Mouse (Mus musculus): Measurements from ENCODE around the gene Rbfox1. TPM values are rescaled to one million over a fixed set of nuclear protein-coding genes. Genes with fewer than 3 reads are reported as not detected.

Gene Rbfox1
- polyA plus RNA-seq, 1 experiment from 2014 or later: 103 TPM

GRCm38 (mm10) chr16:6382712-6383111 is 497.6 kb downstream of the Rbfox1 start:
- 88% methylated on average over 5 of the region's 5 CpGs for WGBS
- no peaks in the 10 kb centered on the region for H3K36me3 ChIP-seq
- no peak for ATAC-seq

GRCm38 (mm10) chr16:6390278-6390930 is 505.2 kb downstream of the Rbfox1 start:
- Histone ChIP-seq H3K9ac (replicated peaks) (no peak overlapping the region), H3K9me3 (no peaks in the 10 kb centered on the region), H3K4me3 (replicated peaks) (no peak overlapping the region), H3K27me3 (no peaks in the 10 kb centered on the region), H3K4me1 (replicated peaks) (no peaks in the 10 kb centered on the region), H3K4me2 (replicated peaks) (no peak overlapping the region), H3K36me3 (no peaks in the 10 kb centered on the region), H3K27ac (no peak overlapping the region)
- 89% methylated on average over 6 of the region's 6 CpGs for WGBS
- no peak for ATAC-seq

More at GRCm38 (mm10) chr16:6382712-6383111, 497.6 kb downstream of the Rbfox1 start:
- Histone ChIP-seq H3K4me1 (replicated peaks) (peaks cover 7% of the 10 kb centered on the region; the same call in 1 of the 2 replicates), H3K4me3 (replicated peaks) (no peak overlapping the region), H3K4me2 (replicated peaks) (no peak overlapping the region), H3K9me3 (no peaks in the 10 kb centered on the region), H3K27ac (no peak overlapping the region), H3K27me3 (no peaks in the 10 kb centered on the region), H3K9ac (replicated peaks) (no peak overlapping the region)

- Histone ChIP-seq H3K4me1 (replicated peaks) (no peaks in the 10 kb centered on the region), H3K27me3 (no peaks in the 10 kb centered on the region), H3K4me3 (replicated peaks) (no peak overlapping the region), H3K9me3 (no peaks in the 10 kb centered on the region), H3K9ac (replicated peaks) (no peak overlapping the region), H3K4me2 (replicated peaks) (no peak overlapping the region), H3K36me3 (no peaks in the 10 kb centered on the region), H3K27ac (no peak overlapping the region)
- 60% methylated on average over 8 of the region's 8 CpGs for WGBS
- no peak for ATAC-seq
These were observed 511.7 kb downstream of the Rbfox1 start for GRCm38 (mm10) chr16:6396676-6397409.

GRCm38 (mm10) chr16:6397635-6398034 is 512.5 kb downstream of the Rbfox1 start:
- 95% methylated on average over 2 of the region's 2 CpGs for WGBS
- H3K36me3 ChIP-seq: no peaks in the 10 kb centered on the region
- H3K4me3 ChIP-seq (replicated peaks): no peak overlapping the region
- H3K27me3 ChIP-seq: no peaks in the 10 kb centered on the region
- no peak for ATAC-seq
- no peak overlapping the region for H3K27ac ChIP-seq
- no peak overlapping the region for H3K9ac ChIP-seq (replicated peaks)
- no peak overlapping the region for H3K4me2 ChIP-seq (replicated peaks)
- no peaks in the 10 kb centered on the region for H3K4me1 ChIP-seq (replicated peaks)
- H3K9me3 ChIP-seq: no peaks in the 10 kb centered on the region

GRCm38 (mm10) chr16:6402816-6403215 is 517.7 kb downstream of the Rbfox1 start:
- H3K4me3 ChIP-seq (replicated peaks): no peak overlapping the region
- no peak for ATAC-seq
- no peak overlapping the region for H3K27ac ChIP-seq
- no peaks in the 10 kb centered on the region for H3K27me3 ChIP-seq
- H3K36me3 ChIP-seq: no peaks in the 10 kb centered on the region
- no peaks in the 10 kb centered on the region for H3K4me1 ChIP-seq (replicated peaks)
- no peak overlapping the region for H3K4me2 ChIP-seq (replicated peaks)
- H3K9ac ChIP-seq (replicated peaks): no peak overlapping the region
- no peaks in the 10 kb centered on the region for H3K9me3 ChIP-seq
- WGBS: 80% methylated on average over 3 of the region's 3 CpGs

- no peaks in the 10 kb centered on the region for H3K27me3 ChIP-seq
- H3K36me3 ChIP-seq: no peaks in the 10 kb centered on the region
- no peak for ATAC-seq
- no peak overlapping the region for H3K9ac ChIP-seq (replicated peaks)
- H3K4me2 ChIP-seq (replicated peaks): no peak overlapping the region
- H3K4me3 ChIP-seq (replicated peaks): no peak overlapping the region
- no peak overlapping the region for H3K27ac ChIP-seq
- 0 out of 2 replicates have a peak, but pooled peaks cover 13% of the 10 kb centered on the region for H3K4me1 ChIP-seq (replicated peaks)
- no peaks in the 10 kb centered on the region for H3K9me3 ChIP-seq
- WGBS: 21% methylated on average over 2 of the region's 2 CpGs
These were observed 529.7 kb downstream of the Rbfox1 start for GRCm38 (mm10) chr16:6414846-6415245.

GRCm38 (mm10) chr16:6421623-6422145 is 536.5 kb downstream of the Rbfox1 start:
- Histone ChIP-seq H3K9me3 (peaks cover 3% of the 10 kb centered on the region; the same call in 1 of the 2 replicates), H3K4me1 (replicated peaks) (no peaks in the 10 kb centered on the region), H3K4me3 (replicated peaks) (no peak overlapping the region), H3K27ac (no peak overlapping the region), H3K36me3 (no peaks in the 10 kb centered on the region), H3K9ac (replicated peaks) (no peak overlapping the region), H3K27me3 (no peaks in the 10 kb centered on the region), H3K4me2 (replicated peaks) (no peak overlapping the region)
- ATAC-seq: peak; percentile 43; the same call in 1 of the 2 replicates
- WGBS: 39% methylated on average over 3 of the region's 3 CpGs

- Histone ChIP-seq H3K4me1 (replicated peaks) (no peaks in the 10 kb centered on the region), H3K9ac (replicated peaks) (no peak overlapping the region), H3K27ac (no peak overlapping the region), H3K4me2 (replicated peaks) (no peak overlapping the region), H3K9me3 (peaks cover 3% of the 10 kb centered on the region; the same call in 1 of the 2 replicates), H3K4me3 (replicated peaks) (no peak overlapping the region), H3K36me3 (no peaks in the 10 kb centered on the region), H3K27me3 (no peaks in the 10 kb centered on the region)
- no peak for ATAC-seq
- 94% methylated on average over 4 of the region's 4 CpGs for WGBS
These were observed 538.8 kb downstream of the Rbfox1 start for GRCm38 (mm10) chr16:6423878-6424409.

- Histone ChIP-seq H3K27me3 (no peaks in the 10 kb centered on the region), H3K36me3 (no peaks in the 10 kb centered on the region), H3K4me2 (replicated peaks) (no peak overlapping the region), H3K4me1 (replicated peaks) (no peaks in the 10 kb centered on the region), H3K4me3 (replicated peaks) (no peak overlapping the region), H3K27ac (no peak overlapping the region), H3K9ac (replicated peaks) (no peak overlapping the region), H3K9me3 (peaks cover 3% of the 10 kb centered on the region; the same call in 1 of the 2 replicates)
- ATAC-seq: no peak
- 87% methylated on average over 2 of the region's 2 CpGs for WGBS
These were observed 539.6 kb downstream of the Rbfox1 start for GRCm38 (mm10) chr16:6424738-6425137.

- Histone ChIP-seq H3K4me2 (replicated peaks) (no peak overlapping the region), H3K36me3 (no peaks in the 10 kb centered on the region), H3K4me1 (replicated peaks) (no peaks in the 10 kb centered on the region), H3K27ac (no peak overlapping the region), H3K4me3 (replicated peaks) (no peak overlapping the region), H3K27me3 (no peaks in the 10 kb centered on the region), H3K9me3 (no peaks in the 10 kb centered on the region), H3K9ac (replicated peaks) (no peak overlapping the region)
- ATAC-seq: no peak
- WGBS: 65% methylated on average over 12 of the region's 12 CpGs
These were observed 542.4 kb downstream of the Rbfox1 start for GRCm38 (mm10) chr16:6427292-6428281.

- H3K4me3 ChIP-seq (replicated peaks): no peak overlapping the region
- H3K36me3 ChIP-seq: no peaks in the 10 kb centered on the region
- no peak overlapping the region for H3K9ac ChIP-seq (replicated peaks)
- H3K9me3 ChIP-seq: no peaks in the 10 kb centered on the region
- no peak overlapping the region for H3K27ac ChIP-seq
- 97% methylated on average over 2 of the region's 2 CpGs for WGBS
- no peaks in the 10 kb centered on the region for H3K4me1 ChIP-seq (replicated peaks)
- ATAC-seq: no peak
- H3K4me2 ChIP-seq (replicated peaks): no peak overlapping the region
- no peaks in the 10 kb centered on the region for H3K27me3 ChIP-seq
These were observed 545.8 kb downstream of the Rbfox1 start for GRCm38 (mm10) chr16:6430981-6431380.

Data from midbrain, embryonic 13.5 days (tissue).